Mouse (Mus musculus) forebrain, embryonic 15.5 days (tissue): ENCODE measurements around the gene Mrps35. TPM values are rescaled to one million over a fixed set of nuclear protein-coding genes. Genes with fewer than 3 reads are reported as not detected.

Experiments
- ATAC-seq: fragments of 200-750 bp; cut with Nextera tagmentation; replicated peaks from 2 replicates; pipeline ENCODE4 v1.8.0; 2017; ENCODE audit warnings: mild to moderate bottlenecking, moderate TSS enrichment, moderate library complexity
- H3K27ac ChIP-seq: fragments of 300-500 bp; sonication (generic); replicated peaks from 2 replicates; pipeline ENCODE4 v1.5.1; 2015; ENCODE audit warnings: mild to moderate bottlenecking, inconsistent platforms
- H3K27me3 ChIP-seq: fragments of 300-500 bp; sonication (generic); 2 replicates; pipeline ENCODE4 v1.6.1; 2015; ENCODE audit warnings: inconsistent platforms
- H3K36me3 ChIP-seq: fragments of 300-500 bp; sonication (generic); 2 replicates; pipeline ENCODE4 v1.6.1; 2015; ENCODE audit warnings: mild to moderate bottlenecking, inconsistent platforms
- H3K4me1 ChIP-seq: fragments of 300-500 bp; sonication (generic); 2 replicates; pipeline ENCODE4 v1.6.1; 2015; ENCODE audit warnings: inconsistent platforms
- H3K4me2 ChIP-seq: fragments of 300-500 bp; sonication (generic); replicated peaks from 2 replicates; pipeline ENCODE4 v1.6.1; 2015; ENCODE audit warnings: mild to moderate bottlenecking, inconsistent platforms
- H3K4me3 ChIP-seq: fragments of 300-500 bp; sonication (generic); 2 replicates; pipeline ENCODE4 v1.5.1; 2015; ENCODE audit warnings: mild to moderate bottlenecking, inconsistent platforms
- H3K9ac ChIP-seq: fragments of 300-500 bp; sonication (generic); replicated peaks from 2 replicates; pipeline ENCODE4 v1.6.1; 2015; ENCODE audit warnings: mild to moderate bottlenecking, inconsistent platforms
- H3K9me3 ChIP-seq: fragments of 300-500 bp; sonication (generic); 2 replicates; pipeline ENCODE4 v1.6.1; 2016; ENCODE audit warnings: inconsistent platforms
- WGBS: fragments of 180-500 bp; shearing (Covaris S2); methylation state at CpG from one replicate; pipeline ENCODE4 v1.1.7; 2015; ENCODE audit warnings: mixed read lengths; 5-methylcytosine and 5-hydroxymethylcytosine counted together
- polyA plus RNA-seq: library from polyadenylated mRNA; unstranded; fragments of >200 nt; fragmentation: Nextera tagmentation; extraction: Ambion mirVana; gene quantifications from 2 replicates; pipeline ENCODE4 v1.2.1, GENCODE M21; 2015

The Mrps35 gene
- polyA plus RNA-seq, 1 experiment from 2014 or later, result 88.5 TPM

- no peak overlapping the region for H3K27ac ChIP-seq
- no peaks in the 10 kb centered on the region for H3K36me3 ChIP-seq
- WGBS, result 63% methylated on average over 6 of the region's 6 CpGs
- ATAC-seq, result no peak
- H3K27me3 ChIP-seq, result no peaks in the 10 kb centered on the region
- no peaks in the 10 kb centered on the region for H3K9me3 ChIP-seq
- no peak overlapping the region for H3K9ac ChIP-seq
- H3K4me1 ChIP-seq, result 0 out of 2 replicates have a peak, but pooled peaks cover 3% of the 10 kb centered on the region
- H3K4me3 ChIP-seq, result no peak overlapping the region
- no peak overlapping the region for H3K4me2 ChIP-seq
Measured at GRCm38 (mm10) chr6:147011977-147012376, 30.6 kb upstream of the Mrps35 start.

GRCm38 (mm10) chr6:147013546-147013945 is 29.0 kb upstream of the Mrps35 start:
- no peaks in the 10 kb centered on the region for H3K36me3 ChIP-seq
- no peaks in the 10 kb centered on the region for H3K9me3 ChIP-seq
- H3K27me3 ChIP-seq, result no peaks in the 10 kb centered on the region
- no peak overlapping the region for H3K4me3 ChIP-seq
- 84% methylated on average over 1 of the region's 1 CpGs for WGBS
- no peak for ATAC-seq
- 0 out of 2 replicates have a peak, but pooled peaks cover 3% of the 10 kb centered on the region for H3K4me1 ChIP-seq
- H3K27ac ChIP-seq, result no peak overlapping the region
- no peak overlapping the region for H3K4me2 ChIP-seq
- no peak overlapping the region for H3K9ac ChIP-seq

- no peak overlapping the region for H3K4me3 ChIP-seq
- no peak overlapping the region for H3K27ac ChIP-seq
- no peak overlapping the region for H3K4me2 ChIP-seq
- H3K9me3 ChIP-seq, result no peaks in the 10 kb centered on the region
- 86% methylated on average over 4 of the region's 4 CpGs for WGBS
- no peak for ATAC-seq
- H3K36me3 ChIP-seq, result no peaks in the 10 kb centered on the region
- no peak overlapping the region for H3K9ac ChIP-seq
- H3K4me1 ChIP-seq, result no peaks in the 10 kb centered on the region
- no peaks in the 10 kb centered on the region for H3K27me3 ChIP-seq
Measured at GRCm38 (mm10) chr6:147017906-147018305, 24.7 kb upstream of the Mrps35 start.

GRCm38 (mm10) chr6:147018364-147018763 is 24.2 kb upstream of the Mrps35 start:
- ATAC-seq, result no peak
- Histone ChIP-seq H3K9ac (no peak overlapping the region), H3K4me3 (no peak overlapping the region), H3K4me2 (no peak overlapping the region), H3K9me3 (no peaks in the 10 kb centered on the region), H3K27ac (no peak overlapping the region), H3K4me1 (no peaks in the 10 kb centered on the region), H3K36me3 (no peaks in the 10 kb centered on the region), H3K27me3 (no peaks in the 10 kb centered on the region)
- 93% methylated on average over 5 of the region's 5 CpGs for WGBS

GRCm38 (mm10) chr6:147021181-147021580 is 21.4 kb upstream of the Mrps35 start:
- no peaks in the 10 kb centered on the region for H3K4me1 ChIP-seq
- no peaks in the 10 kb centered on the region for H3K36me3 ChIP-seq
- 94% methylated on average over 5 of the region's 5 CpGs for WGBS
- ATAC-seq, result no peak
- no peaks in the 10 kb centered on the region for H3K27me3 ChIP-seq
- no peak overlapping the region for H3K4me3 ChIP-seq
- H3K4me2 ChIP-seq, result no peak overlapping the region
- H3K9ac ChIP-seq, result no peak overlapping the region
- H3K27ac ChIP-seq, result no peak overlapping the region
- no peaks in the 10 kb centered on the region for H3K9me3 ChIP-seq

GRCm38 (mm10) chr6:147022375-147023132 is 20.0 kb upstream of the Mrps35 start:
- Histone ChIP-seq H3K27ac (no peak overlapping the region), H3K4me2 (no peak overlapping the region), H3K9ac (no peak overlapping the region), H3K9me3 (no peaks in the 10 kb centered on the region), H3K36me3 (no peaks in the 10 kb centered on the region), H3K4me3 (no peak overlapping the region), H3K4me1 (no peaks in the 10 kb centered on the region), H3K27me3 (no peaks in the 10 kb centered on the region)
- WGBS, result 86% methylated on average over 16 of the region's 16 CpGs
- no peak for ATAC-seq

GRCm38 (mm10) chr6:147023133-147023395 is 19.5 kb upstream of the Mrps35 start:
- ATAC-seq, result no peak
- no peaks in the 10 kb centered on the region for H3K27me3 ChIP-seq
- no peaks in the 10 kb centered on the region for H3K4me1 ChIP-seq
- no peaks in the 10 kb centered on the region for H3K9me3 ChIP-seq
- H3K4me3 ChIP-seq, result no peak overlapping the region
- no peaks in the 10 kb centered on the region for H3K36me3 ChIP-seq
- H3K4me2 ChIP-seq, result no peak overlapping the region
- 86% methylated on average over 2 of the region's 2 CpGs for WGBS
- H3K27ac ChIP-seq, result no peak overlapping the region
- no peak overlapping the region for H3K9ac ChIP-seq

GRCm38 (mm10) chr6:147023568-147023967 is 19.0 kb upstream of the Mrps35 start:
- H3K27me3 ChIP-seq, result no peaks in the 10 kb centered on the region
- H3K9me3 ChIP-seq, result no peaks in the 10 kb centered on the region
- H3K4me2 ChIP-seq, result no peak overlapping the region
- H3K9ac ChIP-seq, result no peak overlapping the region
- no peak for ATAC-seq
- no peak overlapping the region for H3K4me3 ChIP-seq
- no peak overlapping the region for H3K27ac ChIP-seq
- H3K4me1 ChIP-seq, result no peaks in the 10 kb centered on the region
- no peaks in the 10 kb centered on the region for H3K36me3 ChIP-seq

- Histone ChIP-seq H3K27ac (no peak overlapping the region), H3K36me3 (no peaks in the 10 kb centered on the region), H3K4me3 (no peak overlapping the region), H3K4me1 (no peaks in the 10 kb centered on the region), H3K27me3 (no peaks in the 10 kb centered on the region), H3K9me3 (no peaks in the 10 kb centered on the region), H3K9ac (no peak overlapping the region), H3K4me2 (no peak overlapping the region)
- ATAC-seq, result no peak
- 90% methylated on average over 3 of the region's 3 CpGs for WGBS
Measured at GRCm38 (mm10) chr6:147024761-147025160, 17.8 kb upstream of the Mrps35 start.

- Histone ChIP-seq H3K4me2 (no peak overlapping the region), H3K4me3 (no peak overlapping the region), H3K36me3 (no peaks in the 10 kb centered on the region), H3K27ac (no peak overlapping the region), H3K27me3 (no peaks in the 10 kb centered on the region), H3K4me1 (0 out of 2 replicates have a peak, but pooled peaks cover 5% of the 10 kb centered on the region), H3K9ac (no peak overlapping the region), H3K9me3 (no peaks in the 10 kb centered on the region)
- WGBS, result 81% methylated on average over 2 of the region's 2 CpGs
- ATAC-seq, result no peak
Measured at GRCm38 (mm10) chr6:147028396-147028795, 14.2 kb upstream of the Mrps35 start.

- Histone ChIP-seq H3K36me3 (no peaks in the 10 kb centered on the region), H3K4me1 (0 out of 2 replicates have a peak, but pooled peaks cover 5% of the 10 kb centered on the region), H3K9me3 (no peaks in the 10 kb centered on the region), H3K9ac (no peak overlapping the region), H3K4me2 (no peak overlapping the region), H3K27ac (no peak overlapping the region), H3K4me3 (no peak overlapping the region), H3K27me3 (no peaks in the 10 kb centered on the region)
- 87% methylated on average over 9 of the region's 9 CpGs for WGBS
- no peak for ATAC-seq
Measured at GRCm38 (mm10) chr6:147029591-147029990, 13.0 kb upstream of the Mrps35 start.

GRCm38 (mm10) chr6:147030096-147030885 is 12.3 kb upstream of the Mrps35 start:
- 66% methylated on average over 15 of the region's 15 CpGs for WGBS
- Histone ChIP-seq H3K4me2 (no peak overlapping the region), H3K4me3 (no peak overlapping the region), H3K4me1 (0 out of 2 replicates have a peak, but pooled peaks cover 5% of the 10 kb centered on the region), H3K27ac (no peak overlapping the region), H3K36me3 (no peaks in the 10 kb centered on the region), H3K9me3 (no peaks in the 10 kb centered on the region), H3K27me3 (no peaks in the 10 kb centered on the region), H3K9ac (no peak overlapping the region)
- 0 out of 2 replicates have a peak, but pooled peaks have one; percentile 48 for ATAC-seq
